Mouse (Mus musculus) neural tube, embryonic 11.5 days (tissue): ENCODE data around the gene Hoxa13. TPM values are rescaled to one million over a fixed set of nuclear protein-coding genes. Genes with fewer than 3 reads are reported as not detected.

Source experiments
- ATAC-seq: fragments of 200-750 bp; cut with Nextera tagmentation; 2 replicates; pipeline ENCODE4 v1.8.0; 2017; ENCODE audit warnings: moderate number of reproducible peaks, mild to moderate bottlenecking, moderate TSS enrichment, moderate library complexity; ENCODE audit not compliant: insufficient read depth, low FRiP score, low TSS enrichment
- DNase-seq: peaks from one replicate; pipeline ENCODE4 v3.0.0-alpha.2; 2015; ENCODE audit warnings: low spot score
- H3K27ac ChIP-seq: fragments of 300-500 bp; sonication (generic); 2 replicates; pipeline ENCODE4 v1.5.1; 2014; ENCODE audit warnings: low read depth, mild to moderate bottlenecking, low read length
- H3K27me3 ChIP-seq: fragments of 300-500 bp; sonication (generic); 2 replicates; pipeline ENCODE4 v1.6.1; 2014; ENCODE audit warnings: mild to moderate bottlenecking, low read length, mixed read lengths; ENCODE audit not compliant: control insufficient read depth, insufficient read depth
- H3K36me3 ChIP-seq: fragments of 300-500 bp; sonication (generic); 2 replicates; pipeline ENCODE4 v1.6.1; 2014; ENCODE audit warnings: mild to moderate bottlenecking, low read length, moderate library complexity, mixed read lengths; ENCODE audit not compliant: control insufficient read depth, insufficient read depth
- H3K4me1 ChIP-seq: fragments of 300-500 bp; sonication (generic); 2 replicates; pipeline ENCODE4 v1.6.1; 2014; ENCODE audit warnings: low read length, mixed read lengths; ENCODE audit not compliant: control insufficient read depth, insufficient read depth
- H3K4me2 ChIP-seq: fragments of 300-500 bp; sonication (generic); 2 replicates; pipeline ENCODE4 v1.6.1; 2014; ENCODE audit warnings: low read depth, mild to moderate bottlenecking, moderate library complexity
- H3K4me3 ChIP-seq: fragments of 300-500 bp; sonication (generic); 2 replicates; pipeline ENCODE4 v1.5.1; 2014; ENCODE audit warnings: low read depth, low read length
- H3K9ac ChIP-seq: fragments of 300-500 bp; sonication (generic); 2 replicates; pipeline ENCODE4 v1.6.1; 2014; ENCODE audit warnings: mild to moderate bottlenecking, low read length
- H3K9me3 ChIP-seq: fragments of 300-500 bp; sonication (generic); 2 replicates; pipeline ENCODE4 v1.6.1; 2016; ENCODE audit warnings: low read length; ENCODE audit not compliant: control insufficient read depth
- WGBS: fragments of 180-500 bp; shearing (Covaris S2); extraction: QIAGEN DNeasy Blood & Tissue Kit; methylation state at CpG from one replicate; pipeline ENCODE4 v1.1.7; 2014; 5-methylcytosine and 5-hydroxymethylcytosine counted together
- polyA plus RNA-seq: library from polyadenylated mRNA; unstranded; fragments of >200 nt; fragmentation: Nextera tagmentation; extraction: Ambion mirVana; gene quantifications from 2 replicates; pipeline ENCODE4 v1.2.1, GENCODE M21; 2014

The Hoxa13 gene
- polyA plus RNA-seq, 1 experiment from 2014 or later = 0.11 TPM

- Histone ChIP-seq H3K4me1 (0 out of 2 replicates have a peak, but pooled peaks cover 3% of the 10 kb centered on the region), H3K36me3 (no peaks in the 10 kb centered on the region), H3K4me3 (no peak overlapping the region), H3K9me3 (no peaks in the 10 kb centered on the region), H3K9ac (no peak overlapping the region), H3K27me3 (peaks cover 49% of the 10 kb centered on the region), H3K27ac (no peak overlapping the region), H3K4me2 (no peak overlapping the region)
- DNase-seq (no peak), ATAC-seq (no peak)
- WGBS = 58% methylated on average over 7 of the region's 7 CpGs
Measured at GRCm38 (mm10) chr6:52292328-52292727, 31.6 kb upstream of the Hoxa13 start.

GRCm38 (mm10) chr6:52291021-52291860 lies 30.6 kb upstream of the Hoxa13 start:
- ATAC-seq (no peak), DNase-seq (peak; percentile 61)
- Histone ChIP-seq H3K36me3 (no peaks in the 10 kb centered on the region), H3K4me1 (0 out of 2 replicates have a peak, but pooled peaks cover 3% of the 10 kb centered on the region), H3K9ac (no peak overlapping the region), H3K4me2 (peak overlapping the region; percentile 38), H3K27me3 (peaks cover 49% of the 10 kb centered on the region), H3K4me3 (peak overlapping the region; percentile 15; the same call in 1 of the 2 replicates), H3K27ac (no peak overlapping the region), H3K9me3 (no peaks in the 10 kb centered on the region)
- 2% methylated on average over 45 of the region's 45 CpGs for WGBS

GRCm38 (mm10) chr6:52290186-52290585 lies 29.5 kb upstream of the Hoxa13 start:
- no peaks in the 10 kb centered on the region for H3K9me3 ChIP-seq
- no peak overlapping the region for H3K4me2 ChIP-seq
- no peak overlapping the region for H3K4me3 ChIP-seq
- no peak overlapping the region for H3K27ac ChIP-seq
- 26% methylated on average over 12 of the region's 12 CpGs for WGBS
- no peaks in the 10 kb centered on the region for H3K36me3 ChIP-seq
- H3K4me1 ChIP-seq = 0 out of 2 replicates have a peak, but pooled peaks cover 3% of the 10 kb centered on the region
- H3K27me3 ChIP-seq = peaks cover 49% of the 10 kb centered on the region
- DNase-seq = no peak
- no peak overlapping the region for H3K9ac ChIP-seq
- ATAC-seq = no peak

GRCm38 (mm10) chr6:52283896-52284295 lies 23.2 kb upstream of the Hoxa13 start:
- Histone ChIP-seq H3K27me3 (peaks cover 11% of the 10 kb centered on the region; the same call in 1 of the 2 replicates), H3K27ac (no peak overlapping the region), H3K9ac (no peak overlapping the region), H3K36me3 (no peaks in the 10 kb centered on the region), H3K4me3 (no peak overlapping the region), H3K9me3 (no peaks in the 10 kb centered on the region), H3K4me1 (no peaks in the 10 kb centered on the region), H3K4me2 (no peak overlapping the region)
- DNase-seq = no peak
- 81% methylated on average over 5 of the region's 5 CpGs for WGBS
- ATAC-seq = no peak

- Histone ChIP-seq H3K9me3 (no peaks in the 10 kb centered on the region), H3K9ac (no peak overlapping the region), H3K27ac (no peak overlapping the region), H3K36me3 (no peaks in the 10 kb centered on the region), H3K27me3 (peaks cover 28% of the 10 kb centered on the region), H3K4me3 (no peak overlapping the region), H3K4me1 (no peaks in the 10 kb centered on the region), H3K4me2 (no peak overlapping the region)
- ATAC-seq (no peak), DNase-seq (no peak)
- 43% methylated on average over 12 of the region's 12 CpGs for WGBS
Measured at GRCm38 (mm10) chr6:52281084-52281483, 20.4 kb upstream of the Hoxa13 start.

- H3K36me3 ChIP-seq = no peaks in the 10 kb centered on the region
- H3K27me3 ChIP-seq = peaks cover 69% of the 10 kb centered on the region
- WGBS = 6% methylated on average over 5 of the region's 5 CpGs
- H3K4me3 ChIP-seq = no peak overlapping the region
- no peak overlapping the region for H3K4me2 ChIP-seq
- H3K4me1 ChIP-seq = no peaks in the 10 kb centered on the region
- DNase-seq (no peak), ATAC-seq (no peak)
- no peaks in the 10 kb centered on the region for H3K9me3 ChIP-seq
- no peak overlapping the region for H3K27ac ChIP-seq
- no peak overlapping the region for H3K9ac ChIP-seq
Measured at GRCm38 (mm10) chr6:52276920-52277319, 16.2 kb upstream of the Hoxa13 start.

GRCm38 (mm10) chr6:52276382-52276781 lies 15.7 kb upstream of the Hoxa13 start:
- no peaks in the 10 kb centered on the region for H3K9me3 ChIP-seq
- H3K9ac ChIP-seq = no peak overlapping the region
- no peak overlapping the region for H3K27ac ChIP-seq
- H3K4me1 ChIP-seq = no peaks in the 10 kb centered on the region
- no peaks in the 10 kb centered on the region for H3K36me3 ChIP-seq
- H3K4me2 ChIP-seq = no peak overlapping the region
- ATAC-seq (no peak), DNase-seq (no peak)
- no peak overlapping the region for H3K4me3 ChIP-seq
- peaks cover 72% of the 10 kb centered on the region for H3K27me3 ChIP-seq
- WGBS = 3% methylated on average over 6 of the region's 6 CpGs

GRCm38 (mm10) chr6:52275563-52276280 lies 15.0 kb upstream of the Hoxa13 start:
- no peak for ATAC-seq
- H3K9me3 ChIP-seq = no peaks in the 10 kb centered on the region
- 7% methylated on average over 8 of the region's 8 CpGs for WGBS
- no peak overlapping the region for H3K9ac ChIP-seq
- H3K4me2 ChIP-seq = no peak overlapping the region
- H3K27me3 ChIP-seq = peaks cover 76% of the 10 kb centered on the region
- peak; percentile 16 for DNase-seq
- no peaks in the 10 kb centered on the region for H3K36me3 ChIP-seq
- H3K4me3 ChIP-seq = no peak overlapping the region
- no peak overlapping the region for H3K27ac ChIP-seq
- no peaks in the 10 kb centered on the region for H3K4me1 ChIP-seq
